9 mouse cellular contexts compared by ENCODE assay signal in the genomic region with DNA sequence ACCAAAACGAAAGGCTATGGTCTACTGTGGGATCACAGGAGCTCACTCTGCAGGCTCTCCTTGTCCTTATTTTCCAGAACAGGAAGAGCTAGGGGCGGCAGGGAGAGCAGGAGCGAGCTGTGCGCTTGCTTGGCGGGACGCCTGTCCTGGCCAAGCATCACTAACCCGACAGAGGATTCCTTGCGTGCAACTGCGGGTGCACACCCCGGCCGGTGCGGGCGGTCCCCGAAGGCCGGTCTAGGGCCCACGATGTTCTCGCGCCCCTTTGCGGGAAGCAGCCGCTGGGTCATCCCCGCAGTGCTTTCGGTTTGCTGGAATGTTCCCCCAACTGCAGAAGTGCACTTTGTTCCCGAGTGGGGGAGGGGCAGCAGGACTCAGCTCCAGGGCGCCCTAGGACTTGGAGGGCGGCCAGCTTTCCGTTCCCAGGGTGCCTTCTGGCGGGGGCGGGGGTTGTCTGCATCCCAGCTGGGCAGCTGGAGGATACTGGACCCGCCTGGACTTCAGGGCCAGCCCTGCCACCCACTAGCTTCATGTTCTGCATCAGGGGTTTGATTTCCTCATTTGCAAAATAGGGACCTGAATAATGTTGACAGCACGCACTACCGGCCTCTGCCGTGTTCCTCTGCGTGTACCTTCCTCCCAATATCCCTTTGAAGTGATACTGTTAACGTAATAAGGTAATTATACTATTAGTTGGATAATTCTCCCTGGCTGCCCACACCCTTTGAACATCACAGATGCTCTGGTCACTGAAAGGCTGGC. TPM values are rescaled to one million over a fixed set of nuclear protein-coding genes. Genes with fewer than 3 reads are reported as not detected.
DNase-seq lines count a peak whose midpoint lies in the region; ATAC-seq and TF ChIP-seq lines count a peak whose summit lies in the region.
"Had no signal": no experiment of that assay in that cellular context is flagged by ENCODE, and none has a peak within 500 bp of the region (broad histone marks: within the 10 kb centered on the region; RNA-seq: fewer than 3 reads in every experiment).

No protein-coding gene starts in this region.

- peak; percentile 49; the same call in 1 of the 2 replicates for TF ChIP-seq POLR2A in liver, adult 2 months (IDR thresholded peaks at IDR 0.05; ENCODE audit: extremely low read depth, insufficient read depth, low read length)

- H3K4me1 ChIP-seq in forebrain, embryonic 11.5 days (replicated peaks; ENCODE audit: control insufficient read depth, insufficient read depth, low read length), result peaks cover 17% of the 10 kb centered on the region
- H3K4me1 ChIP-seq in heart, embryonic 14.5 days (ENCODE audit: control insufficient read depth in 2 of 2, insufficient read depth in 2 of 2, low read length in 2 of 2), result peaks cover 9 to 18% of the 10 kb centered on the region in 2 experiments
- peaks cover 5% of the 10 kb centered on the region for H3K4me1 ChIP-seq in liver, adult 2 months (ENCODE audit: control insufficient read depth, insufficient read depth, low read length)
- H3K4me1 ChIP-seq in midbrain, postnatal 0 days (ENCODE audit: insufficient read depth, low read length), result no peaks in the 10 kb centered on the region

- TF ChIP-seq CTCF in liver, adult 2 months (IDR thresholded peaks at IDR 0.05; ENCODE audit: low read depth, low read length), result peak; percentile 11; the same call in 1 of the 2 replicates
- no peak for TF ChIP-seq CTCF in midbrain, postnatal 0 days (IDR thresholded peaks at IDR 0.05)

- no peaks in the 10 kb centered on the region for H3K36me3 ChIP-seq in forebrain, embryonic 11.5 days (ENCODE audit: control insufficient read depth, insufficient read depth, low read length)
- no peaks in the 10 kb centered on the region for H3K36me3 ChIP-seq in heart, embryonic 14.5 days (ENCODE audit: control insufficient read depth, insufficient read depth, low read length)
- H3K36me3 ChIP-seq in liver, adult 2 months (ENCODE audit: control insufficient read depth, insufficient read depth, low read length), result 0 out of 2 replicates have a peak, but pooled peaks cover 2% of the 10 kb centered on the region
- no peaks in the 10 kb centered on the region for H3K36me3 ChIP-seq in midbrain, postnatal 0 days (ENCODE audit: insufficient read depth, low read length)
- H3K36me3 ChIP-seq: G1E had no signal

- ATAC-seq in forebrain, embryonic 11.5 days (replicated peaks; ENCODE audit: low FRiP score), result 0 out of 2 replicates have a peak, but pooled peaks have one; percentile 27
- peak; percentile 90 for ATAC-seq in heart, embryonic 14.5 days (ENCODE audit: insufficient number of reproducible peaks, insufficient read depth, low FRiP score, low read depth)
- ATAC-seq in midbrain, postnatal 0 days (ENCODE audit: low FRiP score), result peak; percentile 54

- H3K9ac ChIP-seq in forebrain, embryonic 11.5 days (ENCODE audit: low read length), result peak overlapping the region; percentile 73
- peak overlapping the region; percentile 90 for H3K9ac ChIP-seq in heart, embryonic 14.5 days (ENCODE audit: low read length)
- peak overlapping the region; percentile 82 for H3K9ac ChIP-seq in liver, adult 2 months (ENCODE audit: low read depth, low read length)
- H3K9ac ChIP-seq in midbrain, postnatal 0 days (replicated peaks; ENCODE audit: low read length, poor library complexity, severe bottlenecking), result peak overlapping the region; percentile 54

- H3K9me3 ChIP-seq in forebrain, embryonic 11.5 days (ENCODE audit: control insufficient read depth, low read length), result no peaks in the 10 kb centered on the region
- no peaks in the 10 kb centered on the region for H3K9me3 ChIP-seq in heart, embryonic 14.5 days (ENCODE audit: control insufficient read depth, low read length)
- H3K9me3 ChIP-seq in midbrain, postnatal 0 days (ENCODE audit: low read length), result no peaks in the 10 kb centered on the region
- H3K9me3 ChIP-seq: G1E had no signal

- H3K79me2 ChIP-seq in liver, adult 2 months (ENCODE audit: control insufficient read depth, insufficient read depth, low read length), result peaks cover 5% of the 10 kb centered on the region; the same call in 1 of the 2 replicates

- peak overlapping the region; percentile 94 for H3K4me2 ChIP-seq in forebrain, embryonic 11.5 days (ENCODE audit: low read depth, low read length, severe bottlenecking)
- peak overlapping the region; percentile 73 for H3K4me2 ChIP-seq in heart, embryonic 14.5 days (ENCODE audit: low read length)
- H3K4me2 ChIP-seq in midbrain, postnatal 0 days (ENCODE audit: low read depth, low read length, poor library complexity, severe bottlenecking), result peak overlapping the region; percentile 89

- peak; percentile 88 for DNase-seq in 3134 (ENCODE audit: extremely low read depth, insufficient read length, low spot score)
- peak; percentile 83 for DNase-seq in brain, adult 2 months (ENCODE audit: low read depth, low spot score)
- peak; percentile 86 for DNase-seq in forebrain, embryonic 11.5 days (ENCODE audit: low spot score)
- peak; percentile 99 for DNase-seq in kidney, postnatal 14 days
- DNase-seq in liver, adult 2 months (ENCODE audit: extremely low read depth, low read depth, low spot score), result peak; percentile 85
- DNase-seq in midbrain, postnatal 0 days (ENCODE audit: low spot score), result peak; percentile 85
- DNase-seq in spleen, postnatal 4 days (ENCODE audit: low spot score in 2 of 2), result peak; percentile 51 to 75

- WGBS in forebrain, embryonic 11.5 days, result 2% methylated on average over 34 of the region's 34 CpGs
- WGBS in heart, embryonic 14.5 days, result 2% methylated on average over 34 of the region's 34 CpGs
- under 1% methylated on average over 34 of the region's 34 CpGs for WGBS in liver, adult 2 months
- WGBS in midbrain, postnatal 0 days, result 1% methylated on average over 34 of the region's 34 CpGs

- H3K27ac ChIP-seq in forebrain, embryonic 11.5 days (ENCODE audit: low read depth, low read length), result peak overlapping the region; percentile 62
- peak overlapping the region; percentile 98 to 100 for H3K27ac ChIP-seq in heart, embryonic 14.5 days (replicated peaks in 1 of 2; ENCODE audit: control insufficient read depth in 1 of 2, insufficient read depth in 1 of 2, low read depth in 2 of 2, low read length in 2 of 2)
- H3K27ac ChIP-seq in liver, adult 2 months (replicated peaks; ENCODE audit: insufficient read depth, low read depth, low read length), result peak overlapping the region; percentile 98
- H3K27ac ChIP-seq in midbrain, postnatal 0 days (ENCODE audit: low read depth, low read length), result peak overlapping the region; percentile 55

- H3K4me3 ChIP-seq in forebrain, embryonic 11.5 days (ENCODE audit: low read depth, low read length), result peak overlapping the region; percentile 41
- peak overlapping the region; percentile 57 to 67 for H3K4me3 ChIP-seq in heart, embryonic 14.5 days (ENCODE audit: control insufficient read depth in 1 of 2, insufficient read depth in 1 of 2, low read depth in 1 of 2, low read length in 2 of 2)
- peak overlapping the region; percentile 72 for H3K4me3 ChIP-seq in liver, adult 2 months (ENCODE audit: insufficient read depth, low read depth, low read length)
- peak overlapping the region; percentile 44 for H3K4me3 ChIP-seq in midbrain, postnatal 0 days (ENCODE audit: low read depth, low read length)

- H3K27me3 ChIP-seq in forebrain, embryonic 11.5 days (ENCODE audit: control insufficient read depth, insufficient read depth, low read length), result no peaks in the 10 kb centered on the region
- no peaks in the 10 kb centered on the region for H3K27me3 ChIP-seq in heart, embryonic 14.5 days (ENCODE audit: control insufficient read depth, insufficient read depth, low read length)
- no peaks in the 10 kb centered on the region for H3K27me3 ChIP-seq in liver, adult 2 months (ENCODE audit: control insufficient read depth, insufficient read depth, low read length)
- H3K27me3 ChIP-seq in midbrain, postnatal 0 days (ENCODE audit: insufficient read depth, low read length), result no peaks in the 10 kb centered on the region

RNA-seq across cellular contexts. Expression of a gene that starts 39.6 kb away (rescaled TPM):
- polyA plus RNA-seq in forebrain, embryonic 11.5 days (2014; fragmentation: Nextera tagmentation; extraction: Ambion mirVana), result 0.33 and 0.43 TPM in 2 replicates
- polyA plus RNA-seq in heart, embryonic 14.5 days (2014; fragmentation: Nextera tagmentation; extraction: Ambion mirVana), result not detected in 2 replicates
- not detected in 2 replicates for total RNA-seq in liver, adult 2 months (2014; rRNA removed)
- not detected in 2 replicates for polyA plus RNA-seq in liver, adult 2 months (2012; rRNA removed)
- 1.2 and 5.5 TPM in 2 replicates for total RNA-seq in midbrain, postnatal 0 days (2014; rRNA removed)
- polyA plus RNA-seq in midbrain, postnatal 0 days (2015; fragmentation: Nextera tagmentation; extraction: Ambion mirVana), result 0.07 and 0.26 TPM in 2 replicates
- polyA plus RNA-seq: G1E had no signal

Comparison
In these comparisons a context has a peak if more than half of its experiments do, and no peak if none do; other contexts are left out.
1. Peak in every context shown above with its lines: DNase-seq, ATAC-seq, H3K4me3 ChIP-seq and H3K27ac ChIP-seq.
2. ATAC-seq: peak in every context shown above with its lines; median percentile 90 in heart, embryonic 14.5 days; 54 in midbrain, postnatal 0 days; 27 in forebrain, embryonic 11.5 days.